ENCODE assay signal across 9 mouse cellular contexts in the genomic region with DNA sequence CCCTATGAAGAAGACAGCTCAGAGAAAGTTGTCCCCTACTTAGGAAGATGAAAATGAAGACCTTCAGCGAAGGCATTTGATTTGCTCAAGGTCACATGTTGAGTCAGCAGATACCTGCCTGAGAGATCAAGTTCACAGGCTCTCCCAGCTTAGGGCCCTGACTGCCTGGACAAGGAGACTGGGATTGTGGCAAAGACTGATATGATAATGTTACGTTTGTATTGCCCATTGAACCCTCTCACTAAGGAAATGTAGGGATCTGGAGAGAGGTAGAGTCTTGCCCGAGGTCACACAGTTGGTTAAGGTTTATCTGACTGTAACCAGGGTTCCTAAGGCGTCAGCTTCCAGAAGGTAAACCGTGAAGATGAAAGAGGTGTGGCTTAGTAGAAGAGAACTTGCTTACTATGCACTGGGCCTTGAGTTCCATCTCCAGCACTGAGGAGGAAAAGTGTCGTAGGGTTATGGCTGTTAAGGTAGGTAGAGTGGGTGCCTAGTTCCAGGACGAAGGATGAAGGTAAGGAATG. TPM values are rescaled to one million over a fixed set of nuclear protein-coding genes. Genes with fewer than 3 reads are reported as not detected.
A peak's percentile ranks its signal among the peaks of the same experiment; 100 is the strongest.
DNase-seq lines count a peak whose midpoint lies in the region; ATAC-seq and TF ChIP-seq lines count a peak whose summit lies in the region.
"Had no signal": no experiment of that assay in that cellular context is flagged by ENCODE, and none has a peak within 500 bp of the region (broad histone marks: within the 10 kb centered on the region; RNA-seq: fewer than 3 reads in every experiment).

No protein-coding gene starts in this region.

- 47% methylated on average over 7 of the region's 7 CpGs for whole genome bisulfite sequencing in liver, adult 2 months
- WGBS in hindbrain, embryonic 15.5 days = 61% methylated on average over 7 of the region's 7 CpGs
- 61% methylated on average over 7 of the region's 7 CpGs for WGBS in midbrain, embryonic 14.5 days

- H3K27me3 ChIP-seq in liver, adult 2 months (ENCODE audit: control insufficient read depth, insufficient read depth, low read length) = no peaks in the 10 kb centered on the region
- H3K27me3 ChIP-seq in hindbrain, embryonic 15.5 days = no peaks in the 10 kb centered on the region
- no peaks in the 10 kb centered on the region for H3K27me3 ChIP-seq in midbrain, embryonic 14.5 days (ENCODE audit: control insufficient read depth, insufficient read depth, low read length)

- peak overlapping the region; percentile 93 for H3K9ac ChIP-seq in liver, adult 2 months (ENCODE audit: low read depth, low read length)
- H3K9ac ChIP-seq in hindbrain, embryonic 15.5 days = peak overlapping the region; percentile 85
- peak overlapping the region; percentile 80 for H3K9ac ChIP-seq in midbrain, embryonic 14.5 days (replicated peaks; ENCODE audit: low read length)

- peaks cover 11% of the 10 kb centered on the region for H3K4me1 ChIP-seq in liver, adult 2 months (ENCODE audit: control insufficient read depth, insufficient read depth, low read length)
- peaks cover 18% of the 10 kb centered on the region for H3K4me1 ChIP-seq in hindbrain, embryonic 15.5 days (replicated peaks)
- H3K4me1 ChIP-seq in midbrain, embryonic 14.5 days (ENCODE audit: control insufficient read depth, insufficient read depth, low read length) = peaks cover 9% of the 10 kb centered on the region; the same call in 1 of the 2 replicates

- no peaks in the 10 kb centered on the region for H3K79me2 ChIP-seq in liver, adult 2 months (ENCODE audit: control insufficient read depth, insufficient read depth, low read length)

- H3K4me2 ChIP-seq in hindbrain, embryonic 15.5 days = peak overlapping the region; percentile 85
- H3K4me2 ChIP-seq in midbrain, embryonic 14.5 days (ENCODE audit: low read length) = peak overlapping the region; percentile 76

- H3K36me3 ChIP-seq in liver, adult 2 months (ENCODE audit: control insufficient read depth, insufficient read depth, low read length) = peaks cover 17% of the 10 kb centered on the region
- peaks cover 6% of the 10 kb centered on the region; the same call in 1 of the 2 replicates for H3K36me3 ChIP-seq in hindbrain, embryonic 15.5 days
- peaks cover 27% of the 10 kb centered on the region for H3K36me3 ChIP-seq in midbrain, embryonic 14.5 days (ENCODE audit: control insufficient read depth, insufficient read depth, low read length)

- peak overlapping the region; percentile 87 for H3K4me3 ChIP-seq in liver, adult 2 months (ENCODE audit: insufficient read depth, low read depth, low read length)
- peak overlapping the region; percentile 74 for H3K4me3 ChIP-seq in hindbrain, embryonic 15.5 days
- H3K4me3 ChIP-seq in midbrain, embryonic 14.5 days (replicated peaks; ENCODE audit: low read depth, low read length) = peak overlapping the region; percentile 63

- no peak for TF ChIP-seq POLR2A in liver, adult 2 months (IDR thresholded peaks at IDR 0.05; ENCODE audit: extremely low read depth, insufficient read depth, low read length)

- H3K27ac ChIP-seq in liver, adult 2 months (replicated peaks; ENCODE audit: insufficient read depth, low read depth, low read length) = no peak overlapping the region
- H3K27ac ChIP-seq in hindbrain, embryonic 15.5 days (replicated peaks) = peak overlapping the region; percentile 75; the same call in 1 of the 2 replicates
- 0 out of 2 replicates have a peak overlapping the region, but pooled peaks have one; percentile 57 for H3K27ac ChIP-seq in midbrain, embryonic 14.5 days (replicated peaks; ENCODE audit: low read depth, low read length)

- no peak for TF ChIP-seq CTCF in liver, adult 2 months (IDR thresholded peaks at IDR 0.05; ENCODE audit: low read depth, low read length)

- ATAC-seq in hindbrain, embryonic 15.5 days (ENCODE audit: low FRiP score, low read depth) = 0 out of 2 replicates have a peak, but pooled peaks have one; percentile 7
- no peak for ATAC-seq in midbrain, embryonic 14.5 days (ENCODE audit: low FRiP score, low TSS enrichment)

- peak; percentile 51 for DNase-seq in liver, adult 2 months (ENCODE audit: extremely low read depth, low read depth, low spot score)
- DNase-seq in liver = no peak
- DNase-seq in c-Kit-negative CD71-positive TER-119-positive erythroid progenitor cells, embryonic 14.5 days (ENCODE audit: low read depth, low spot score) = peak; percentile 6
- no peak for DNase-seq in midbrain, embryonic 14.5 days
- no peak for DNase-seq in layer of hippocampus, adult 11-12 months (ENCODE audit: low spot score)
- DNase-seq in layer of hippocampus, adult 9-11 months = no peak
- DNase-seq in urinary bladder, postnatal 25 days (ENCODE audit: low spot score) = no peak

- H3K9me3 ChIP-seq in hindbrain, embryonic 15.5 days = no peaks in the 10 kb centered on the region
- H3K9me3 ChIP-seq in midbrain, embryonic 14.5 days (ENCODE audit: control insufficient read depth, low read length) = no peaks in the 10 kb centered on the region

RNA-seq across cellular contexts. Expression of gene Atpaf1, which starts 1.0 kb away (rescaled TPM):
- 13.4 and 16.5 TPM in 2 replicates for total RNA-seq in liver, adult 2 months (2014; rRNA removed)
- 23.4 and 25.4 TPM in 2 replicates for polyA plus RNA-seq in liver, adult 2 months (2012; rRNA removed)
- 36.9 and 39.9 TPM in 2 replicates for polyA plus RNA-seq in hindbrain, embryonic 15.5 days (2015; fragmentation: Nextera tagmentation; extraction: Ambion mirVana)
- 37.8 and 44.3 TPM in 2 replicates for polyA plus RNA-seq in midbrain, embryonic 14.5 days (2014; fragmentation: Nextera tagmentation; extraction: Ambion mirVana)

RNA-seq across cellular contexts. Expression of gene Tex38, which starts 4.8 kb away (rescaled TPM):
- not detected in 2 replicates for total RNA-seq in liver, adult 2 months (2014; rRNA removed)
- polyA plus RNA-seq in liver, adult 2 months (2012; rRNA removed) = 0.23 TPM in 1 of 2 replicates, not detected in the other
- polyA plus RNA-seq in hindbrain, embryonic 15.5 days (2015; fragmentation: Nextera tagmentation; extraction: Ambion mirVana) = 0.83 and 0.91 TPM in 2 replicates
- 0.28 and 0.37 TPM in 2 replicates for polyA plus RNA-seq in midbrain, embryonic 14.5 days (2014; fragmentation: Nextera tagmentation; extraction: Ambion mirVana)
- total RNA-seq: hematopoietic stem cell, adult 5-6 weeks had no signal

RNA-seq across cellular contexts. Expression of gene Mob3c, which starts 42.3 kb away (rescaled TPM):
- 8.4 and 12.5 TPM in 2 replicates for total RNA-seq in liver, adult 2 months (2014; rRNA removed)
- 22.6 and 24.4 TPM in 2 replicates for polyA plus RNA-seq in liver, adult 2 months (2012; rRNA removed)
- polyA plus RNA-seq in hindbrain, embryonic 15.5 days (2015; fragmentation: Nextera tagmentation; extraction: Ambion mirVana) = 5.2 and 5.9 TPM in 2 replicates
- 2.5 and 4.1 TPM in 2 replicates for polyA plus RNA-seq in midbrain, embryonic 14.5 days (2014; fragmentation: Nextera tagmentation; extraction: Ambion mirVana)

RNA-seq across cellular contexts. Expression of gene Efcab14, which starts 48.0 kb away (rescaled TPM):
- 10.7 TPM in 2 replicates for total RNA-seq in liver, adult 2 months (2014; rRNA removed)
- polyA plus RNA-seq in liver, adult 2 months (2012; rRNA removed) = 8.0 and 9.7 TPM in 2 replicates
- 18.8 and 19.1 TPM in 2 replicates for polyA plus RNA-seq in hindbrain, embryonic 15.5 days (2015; fragmentation: Nextera tagmentation; extraction: Ambion mirVana)
- 16.3 and 25.4 TPM in 2 replicates for polyA plus RNA-seq in midbrain, embryonic 14.5 days (2014; fragmentation: Nextera tagmentation; extraction: Ambion mirVana)

RNA-seq across cellular contexts. Expression of gene Mknk1, which starts 53.4 kb away (rescaled TPM):
- 11.3 and 14.0 TPM in 2 replicates for total RNA-seq in liver, adult 2 months (2014; rRNA removed)
- 15.5 and 22.7 TPM in 2 replicates for polyA plus RNA-seq in liver, adult 2 months (2012; rRNA removed)
- polyA plus RNA-seq in hindbrain, embryonic 15.5 days (2015; fragmentation: Nextera tagmentation; extraction: Ambion mirVana) = 22.9 and 23.0 TPM in 2 replicates
- polyA plus RNA-seq in midbrain, embryonic 14.5 days (2014; fragmentation: Nextera tagmentation; extraction: Ambion mirVana) = 16.0 and 18.0 TPM in 2 replicates

Comparison
In these comparisons a context has a peak if more than half of its experiments do, and no peak if none do; other contexts are left out.
1. DNase-seq: peak in liver, adult 2 months (single experiment) and c-Kit-negative CD71-positive TER-119-positive erythroid progenitor cells, embryonic 14.5 days (single experiment); none in liver (single experiment), midbrain, embryonic 14.5 days (single experiment), layer of hippocampus, adult 11-12 months (single experiment), layer of hippocampus, adult 9-11 months (single experiment) and urinary bladder, postnatal 25 days (single experiment).
2. Peak in every context shown above with its lines, with median percentiles within 50 percentile points of each other: H3K4me3 ChIP-seq and H3K9ac ChIP-seq.